Mouse (Mus musculus) gastrocnemius, adult 18-20 months (tissue): Measurements from ENCODE around the gene Smad5. TPM values are rescaled to one million over a fixed set of nuclear protein-coding genes. Genes with fewer than 3 reads are reported as not detected.

Experiments used
- total RNA-seq, 2 experiments: library from RNA; stranded (reverse); gene quantifications; 2 replicates each; pipeline ENCODE4 v1.2.3; 2021

The Smad5 gene
- total RNA-seq, 2 experiments from 2014 or later, result 18.2 to 24.3 TPM

Other genes starting within 250 kb of the Smad5 start
- gene Il9, start 220.8 kb upstream of the Smad5 start, total RNA-seq, result not detected
- under 1 TPM in 1 of 2 experiments, not detected in 1; 0.33 TPM for gene Fbxl21, start 180.5 kb upstream of the Smad5 start, total RNA-seq
- gene Lect2, start 154.5 kb upstream of the Smad5 start, total RNA-seq, result not detected
- 10 to 100 TPM; 13.4 to 17.6 TPM for gene Tgfbi, start 93.5 kb upstream of the Smad5 start, total RNA-seq
- gene Gm45623, start 50.8 kb downstream of the Smad5 start, total RNA-seq, result not detected
- not detected for gene Trpc7, start 193.0 kb downstream of the Smad5 start, total RNA-seq